Mouse (Mus musculus) embryo, embryonic 9.5 days (tissue): Measurements from ENCODE around the gene Sumo1.
"Not testable (repeated sequence)": the region's sequence is repeated elsewhere in the genome, so short reads cannot be mapped to it uniquely, and the experiment has no call there.

ENCODE experiments used
- DNase-seq: peaks from one replicate; pipeline ENCODE4 v3.0.0-alpha.2; 2017; ENCODE audit errors: extremely low spot score

Sumo1 gene

GRCm38 (mm10) chr1:59636349-59636748, 34.3 kb downstream of the Sumo1 start:
- DNase-seq = no peak

- DNase-seq = no peak
These were observed 37.6 kb downstream of the Sumo1 start for GRCm38 (mm10) chr1:59633056-59633455.

- DNase-seq = no peak
These were observed 38.5 kb downstream of the Sumo1 start for GRCm38 (mm10) chr1:59631986-59632659.

GRCm38 (mm10) chr1:59630356-59630755, 40.3 kb downstream of the Sumo1 start:
- DNase-seq = not testable (repeated sequence)

- no peak for DNase-seq
These were observed 41.4 kb downstream of the Sumo1 start for GRCm38 (mm10) chr1:59629194-59629593.

- DNase-seq = no peak
These were observed 45.2 kb downstream of the Sumo1 start for GRCm38 (mm10) chr1:59625410-59625809.

GRCm38 (mm10) chr1:59623325-59624017, 47.2 kb downstream of the Sumo1 start:
- peak; percentile 77 for DNase-seq

GRCm38 (mm10) chr1:59619201-59619600, 51.4 kb downstream of the Sumo1 start:
- no peak for DNase-seq

GRCm38 (mm10) chr1:59615021-59615420, 55.6 kb downstream of the Sumo1 start:
- no peak for DNase-seq

GRCm38 (mm10) chr1:59613795-59614194, 56.8 kb downstream of the Sumo1 start:
- DNase-seq = peak; percentile 79

GRCm38 (mm10) chr1:59610929-59611328, 59.7 kb downstream of the Sumo1 start:
- DNase-seq = no peak

GRCm38 (mm10) chr1:59609896-59610295, 60.7 kb downstream of the Sumo1 start:
- DNase-seq = no peak

- DNase-seq = no peak
These were observed 61.2 kb downstream of the Sumo1 start for GRCm38 (mm10) chr1:59609458-59609857.

GRCm38 (mm10) chr1:59608920-59609319, 61.7 kb downstream of the Sumo1 start:
- DNase-seq = no peak

- DNase-seq = no peak
These were observed 62.4 kb downstream of the Sumo1 start for GRCm38 (mm10) chr1:59608125-59608762.

GRCm38 (mm10) chr1:59607071-59607470, 63.6 kb downstream of the Sumo1 start:
- no peak for DNase-seq

- DNase-seq = no peak
These were observed 64.2 kb downstream of the Sumo1 start for GRCm38 (mm10) chr1:59606479-59606878.

GRCm38 (mm10) chr1:59603893-59604292, 66.7 kb downstream of the Sumo1 start:
- peak; percentile 66 for DNase-seq

- no peak for DNase-seq
These were observed 67.3 kb downstream of the Sumo1 start for GRCm38 (mm10) chr1:59603417-59603712.

- DNase-seq = no peak
These were observed 67.9 kb downstream of the Sumo1 start for GRCm38 (mm10) chr1:59602531-59603416.

GRCm38 (mm10) chr1:59595609-59596008, 75.0 kb downstream of the Sumo1 start:
- no peak for DNase-seq
